ENCODE assay signal across 8 mouse cellular contexts in genomic region chr9:107555031-107555457, GRCm38 (mm10). TPM values are rescaled to one million over a fixed set of nuclear protein-coding genes. Genes with fewer than 3 reads are reported as not detected.
A peak's percentile ranks its signal among the peaks of the same experiment; 100 is the strongest.
DNase-seq lines count a peak whose midpoint lies in the region; ATAC-seq and TF ChIP-seq lines count a peak whose summit lies in the region.

No protein-coding gene starts in this region.

- H3K36me3 ChIP-seq in hindbrain, postnatal 0 days (ENCODE audit: insufficient read depth, low read length): peaks cover 31% of the 10 kb centered on the region
- peaks cover 34% of the 10 kb centered on the region for H3K36me3 ChIP-seq in liver, embryonic 14.5 days (replicated peaks; ENCODE audit: control insufficient read depth, insufficient read depth, low read depth)

- peak overlapping the region; percentile 64 for H3K9ac ChIP-seq in hindbrain, postnatal 0 days (replicated peaks; ENCODE audit: low read length)
- H3K9ac ChIP-seq in liver, embryonic 14.5 days (replicated peaks): peak overlapping the region; percentile 87

- H3K27ac ChIP-seq in hindbrain, postnatal 0 days: peak overlapping the region; percentile 74
- peak overlapping the region; percentile 79 for H3K27ac ChIP-seq in liver, embryonic 14.5 days

- no peak for ATAC-seq in hindbrain, postnatal 0 days
- peak; percentile 10 for ATAC-seq in liver, embryonic 14.5 days (ENCODE audit: insufficient read depth)
- peak; percentile 29 for ATAC-seq in monocyte, adult 5-6 weeks (replicated peaks; ENCODE audit: insufficient number of reproducible peaks, low FRiP score, low TSS enrichment, poor library complexity, severe bottlenecking)

- TF ChIP-seq POLR2A in brain, embryonic 14.5 days (IDR thresholded peaks at IDR 0.05; ENCODE audit: borderline replicate concordance, extremely low read depth, insufficient read depth, insufficient read length, poor library complexity, severe bottlenecking): no peak

- H3K4me2 ChIP-seq in hindbrain, postnatal 0 days (ENCODE audit: low read depth, low read length): peak overlapping the region; percentile 68
- peak overlapping the region; percentile 90 for H3K4me2 ChIP-seq in liver, embryonic 14.5 days (ENCODE audit: low read depth)

- no peak for TF ChIP-seq EP300 in liver, embryonic 14.5 days (IDR thresholded peaks at IDR 0.05; ENCODE audit: low read depth)

- H3K9me3 ChIP-seq in hindbrain, postnatal 0 days (ENCODE audit: low read length): no peaks in the 10 kb centered on the region
- H3K9me3 ChIP-seq in liver, embryonic 14.5 days (ENCODE audit: control insufficient read depth, low read length): no peaks in the 10 kb centered on the region

- intact Hi-C loops in gastrocnemius, postnatal 14 days (cut with DNase I; ENCODE audit: low total_unique reads): no loop called here

- peak overlapping the region; percentile 64 for H3K4me3 ChIP-seq in hindbrain, postnatal 0 days (ENCODE audit: low read length)
- H3K4me3 ChIP-seq in liver, embryonic 14.5 days (ENCODE audit: insufficient read depth in 1 of 2, low read depth in 2 of 2, low read length in 2 of 2): peak overlapping the region; percentile 74 to 83

- H3K4me1 ChIP-seq in hindbrain, postnatal 0 days (ENCODE audit: insufficient read depth, low read length): peaks cover 31% of the 10 kb centered on the region
- peaks cover 35 to 42% of the 10 kb centered on the region in 2 experiments for H3K4me1 ChIP-seq in liver, embryonic 14.5 days (replicated peaks; ENCODE audit: control insufficient read depth in 2 of 2, insufficient read depth in 2 of 2, low read length in 1 of 2)

- TF ChIP-seq CTCF in brain, embryonic 14.5 days (IDR thresholded peaks at IDR 0.05; ENCODE audit: borderline replicate concordance, extremely low read depth, insufficient read depth, insufficient read length): no peak
- TF ChIP-seq CTCF in hindbrain, postnatal 0 days (IDR thresholded peaks at IDR 0.05; ENCODE audit: low read depth): peak; percentile 21; the same call in 1 of the 2 replicates
- no peak for TF ChIP-seq CTCF in liver, embryonic 14.5 days (IDR thresholded peaks at IDR 0.05; ENCODE audit: low read depth)

- H3K27me3 ChIP-seq in hindbrain, postnatal 0 days (ENCODE audit: insufficient read depth, low read length): 0 out of 2 replicates have a peak, but pooled peaks cover 7% of the 10 kb centered on the region
- H3K27me3 ChIP-seq in liver, embryonic 14.5 days (ENCODE audit: control insufficient read depth, insufficient read depth, low read length): peaks cover 3% of the 10 kb centered on the region; the same call in 1 of the 2 replicates

- peak; percentile 64 for DNase-seq in MN1 (ENCODE audit: low spot score)
- DNase-seq in brain, embryonic 14.5 days (ENCODE audit: low read depth): peak; percentile 56
- DNase-seq in gastrocnemius, postnatal 14 days: peak; percentile 70
- peak; percentile 57 for DNase-seq in hindbrain, postnatal 0 days (ENCODE audit: low spot score)
- no peak for DNase-seq in liver, embryonic 14.5 days (ENCODE audit: low read depth in 3 of 3, low spot score in 3 of 3)
- no peak for DNase-seq in layer of hippocampus, adult 9-11 months
- DNase-seq in thymus, adult 18-20 months: no peak

- WGBS in hindbrain, postnatal 0 days: under 1% methylated on average over 23 of the region's 23 CpGs
- 0% methylated on average over 23 of the region's 23 CpGs for WGBS in liver, embryonic 14.5 days (ENCODE audit: insufficient replicate concordance)

RNA-seq across cellular contexts. Expression of gene Rassf1, which starts 3.7 kb away (rescaled TPM):
- 31.5 and 34.2 TPM in 2 replicates for polyA plus RNA-seq in brain, embryonic 14.5 days (2012; rRNA removed)
- 10 to 100 TPM; 11.1 to 11.6 TPM for total RNA-seq in gastrocnemius, postnatal 14 days (2021)
- 17.6 and 20.2 TPM in 2 replicates for total RNA-seq in hindbrain, postnatal 0 days (2014; rRNA removed)
- polyA plus RNA-seq in hindbrain, postnatal 0 days (2015; fragmentation: Nextera tagmentation; extraction: Ambion mirVana): 30.3 and 31.0 TPM in 2 replicates
- 9.8 and 13.6 TPM in 2 replicates for polyA plus RNA-seq in liver, embryonic 14.5 days (2012; rRNA removed)
- 11.2 and 12.0 TPM in 2 replicates for polyA plus RNA-seq in liver, embryonic 14.5 days (2014; fragmentation: Nextera tagmentation; extraction: Ambion mirVana)
- 67.8 to 117 TPM (median 83.9 TPM) in 3 replicates for total RNA-seq in monocyte, adult 5-6 weeks (2017)

RNA-seq across cellular contexts. Expression of gene Zmynd10, which starts 7.9 kb away (rescaled TPM):
- polyA plus RNA-seq in brain, embryonic 14.5 days (2012; rRNA removed): 7.4 and 8.4 TPM in 2 replicates
- total RNA-seq in gastrocnemius, postnatal 14 days (2021): not detected
- 1.8 and 10.9 TPM in 2 replicates for total RNA-seq in hindbrain, postnatal 0 days (2014; rRNA removed)
- polyA plus RNA-seq in hindbrain, postnatal 0 days (2015; fragmentation: Nextera tagmentation; extraction: Ambion mirVana): 3.5 and 3.7 TPM in 2 replicates
- 0.19 and 0.25 TPM in 2 replicates for polyA plus RNA-seq in liver, embryonic 14.5 days (2012; rRNA removed)
- polyA plus RNA-seq in liver, embryonic 14.5 days (2014; fragmentation: Nextera tagmentation; extraction: Ambion mirVana): 0.20 and 0.28 TPM in 2 replicates
- total RNA-seq in monocyte, adult 5-6 weeks (2017): 3.2 to 4.0 TPM in 2 of 3 replicates, not detected in the other

RNA-seq across cellular contexts. Expression of gene Tusc2, which starts 8.0 kb away (rescaled TPM):
- 97.6 and 109 TPM in 2 replicates for polyA plus RNA-seq in brain, embryonic 14.5 days (2012; rRNA removed)
- 10 to 100 TPM; 21.8 to 23.1 TPM for total RNA-seq in gastrocnemius, postnatal 14 days (2021)
- total RNA-seq in hindbrain, postnatal 0 days (2014; rRNA removed): 128 and 142 TPM in 2 replicates
- 115 and 119 TPM in 2 replicates for polyA plus RNA-seq in hindbrain, postnatal 0 days (2015; fragmentation: Nextera tagmentation; extraction: Ambion mirVana)
- polyA plus RNA-seq in liver, embryonic 14.5 days (2012; rRNA removed): 20.3 and 22.6 TPM in 2 replicates
- polyA plus RNA-seq in liver, embryonic 14.5 days (2014; fragmentation: Nextera tagmentation; extraction: Ambion mirVana): 39.7 and 40.4 TPM in 2 replicates
- 16.0 to 23.9 TPM (median 21.4 TPM) in 3 replicates for total RNA-seq in monocyte, adult 5-6 weeks (2017)

RNA-seq across cellular contexts. Expression of gene Hyal2, which starts 12.7 kb away (rescaled TPM):
- 50.6 and 55.4 TPM in 2 replicates for polyA plus RNA-seq in brain, embryonic 14.5 days (2012; rRNA removed)
- total RNA-seq in gastrocnemius, postnatal 14 days (2021): 10 to 100 TPM; 12.7 to 14.5 TPM
- 59.8 and 75.3 TPM in 2 replicates for total RNA-seq in hindbrain, postnatal 0 days (2014; rRNA removed)
- 39.8 and 40.6 TPM in 2 replicates for polyA plus RNA-seq in hindbrain, postnatal 0 days (2015; fragmentation: Nextera tagmentation; extraction: Ambion mirVana)
- polyA plus RNA-seq in liver, embryonic 14.5 days (2012; rRNA removed): 19.9 and 26.2 TPM in 2 replicates
- 47.0 and 51.3 TPM in 2 replicates for polyA plus RNA-seq in liver, embryonic 14.5 days (2014; fragmentation: Nextera tagmentation; extraction: Ambion mirVana)
- total RNA-seq in monocyte, adult 5-6 weeks (2017): 1.1 to 2.5 TPM (median 2.3 TPM) in 3 replicates

RNA-seq across cellular contexts. Expression of gene Nprl2, which starts 13.0 kb away (rescaled TPM):
- 74.5 and 109 TPM in 2 replicates for polyA plus RNA-seq in brain, embryonic 14.5 days (2012; rRNA removed)
- 1 to 10 TPM; 7.5 to 7.7 TPM for total RNA-seq in gastrocnemius, postnatal 14 days (2021)
- total RNA-seq in hindbrain, postnatal 0 days (2014; rRNA removed): 58.6 and 70.5 TPM in 2 replicates
- 53.0 and 54.6 TPM in 2 replicates for polyA plus RNA-seq in hindbrain, postnatal 0 days (2015; fragmentation: Nextera tagmentation; extraction: Ambion mirVana)
- polyA plus RNA-seq in liver, embryonic 14.5 days (2012; rRNA removed): 10.5 and 12.9 TPM in 2 replicates
- polyA plus RNA-seq in liver, embryonic 14.5 days (2014; fragmentation: Nextera tagmentation; extraction: Ambion mirVana): 9.2 and 10.2 TPM in 2 replicates
- total RNA-seq in monocyte, adult 5-6 weeks (2017): 17.4 to 20.5 TPM (median 18.7 TPM) in 3 replicates

Comparison
In these comparisons a context has a peak if more than half of its experiments do, and no peak if none do; other contexts are left out.
1. DNase-seq: peak in MN1 (single experiment), brain, embryonic 14.5 days (single experiment), gastrocnemius, postnatal 14 days (single experiment) and hindbrain, postnatal 0 days (single experiment); none in liver, embryonic 14.5 days (0 of 3), layer of hippocampus, adult 9-11 months (single experiment) and thymus, adult 18-20 months (0 of 2).